Mouse (Mus musculus) megakaryocyte, embryonic 14.5 days (primary cell): ENCODE data around the gene Cyp2d9.

ENCODE experiments used
- FLI1 ChIP-seq: IDR thresholded peaks from 2 replicates; pipeline ENCODE4 v1.6.1; 2012; ENCODE audit warnings: low read length, inconsistent platforms, mixed read lengths
- GATA1 ChIP-seq: IDR thresholded peaks from 3 replicates; pipeline ENCODE4 v1.6.1; 2012; ENCODE audit warnings: mixed read lengths, low read length, inconsistent platforms, borderline replicate concordance

DNA sequence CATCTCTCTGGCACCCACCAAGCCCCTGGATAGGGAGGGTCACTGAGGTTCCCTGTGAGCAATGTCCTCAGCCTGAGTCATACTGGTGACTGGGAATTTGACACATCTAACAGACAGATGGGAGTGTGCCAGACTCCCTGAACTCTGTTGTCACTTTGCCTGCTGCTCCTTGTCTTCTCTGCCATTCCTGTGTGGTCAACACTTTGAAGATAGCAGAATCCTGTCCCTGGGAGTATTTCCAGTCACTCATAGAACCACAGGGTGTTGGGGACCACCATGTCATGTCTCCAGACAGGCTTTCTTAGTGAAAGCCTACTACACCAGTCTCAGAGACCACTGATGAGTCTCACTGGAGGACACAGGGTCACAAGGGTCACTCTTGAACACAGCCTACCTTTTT, 31.1 kb upstream of the Cyp2d9 start:
- TF ChIP-seq GATA1 (no peak), FLI1 (no peak)
